Mouse (Mus musculus) stomach, postnatal 0 days (tissue): Measurements from ENCODE around the gene Tyw5.

Source experiments
- CTCF ChIP-seq: IDR thresholded peaks from 2 replicates; pipeline ENCODE4 v1.5.1; 2016; ENCODE audit warnings: antibody characterized with exemption, low read depth, mild to moderate bottlenecking, moderate library complexity
- EP300 ChIP-seq: optimal IDR thresholded peaks from 2 replicates; pipeline ENCODE3; 2016; ENCODE audit warnings: antibody characterized with exemption

DNA sequence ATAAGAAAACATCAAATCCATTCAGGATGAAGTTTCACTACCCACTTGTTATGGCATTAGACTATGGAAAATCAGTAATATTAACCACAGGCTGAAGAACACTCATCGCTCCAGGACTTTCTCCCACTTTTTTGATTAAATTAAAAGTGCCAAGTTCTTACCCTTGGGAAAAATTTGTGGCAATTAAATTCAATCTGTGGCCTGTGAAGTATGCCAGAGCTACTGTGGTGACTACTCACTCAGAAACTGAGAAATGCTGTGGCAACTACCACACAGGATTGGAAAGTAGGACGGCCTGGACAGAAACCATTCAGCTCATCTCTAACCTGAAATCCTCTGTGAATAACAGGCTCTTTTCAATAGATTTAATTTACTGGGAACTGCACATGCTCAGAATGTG, 6.6 kb downstream of the Tyw5 start:
- TF ChIP-seq CTCF (no peak), EP300 (no peak)
